Mouse (Mus musculus): ENCODE results near the gene Naa30. TPM values are rescaled to one million over a fixed set of nuclear protein-coding genes. Genes with fewer than 3 reads are reported as not detected.

The Naa30 gene
- polyA plus RNA-seq (2015; fragmentation: Nextera tagmentation; extraction: Ambion mirVana): 5.0 and 7.5 TPM in 2 replicates

GRCm38 (mm10) chr14:49171867-49172581 lies at the start of gene Naa30:
Naa30 (plus strand) TSS chr14:49172226.
- under 1% methylated on average over 68 of the region's 86 CpGs for WGBS
- Histone ChIP-seq H3K4me3 (replicated peaks; ENCODE audit: low read length) (peak within 1 kb of the TSS; percentile 96), H3K4me1 (ENCODE audit: control insufficient read depth, insufficient read depth, low read length) (peaks cover 22% of the 10 kb centered on the region), H3K9me3 (replicated peaks; ENCODE audit: control insufficient read depth, low read length) (no peaks in the 10 kb centered on the region), H3K4me2 (ENCODE audit: low read depth, low read length) (peak within 1 kb of the TSS; percentile 89), H3K27ac (ENCODE audit: low read length) (peak within 1 kb of the TSS; percentile 43), H3K9ac (ENCODE audit: low read length) (peak within 1 kb of the TSS; percentile 98), H3K27me3 (ENCODE audit: control insufficient read depth, insufficient read depth, low read length) (no peaks in the 10 kb centered on the region), H3K36me3 (ENCODE audit: control insufficient read depth, insufficient read depth, low read length) (no peaks in the 10 kb centered on the region)
- ATAC-seq (ENCODE audit: insufficient read depth, low FRiP score): peak; percentile 97

GRCm38 (mm10) chr14:49127162-49127779 lies 44.8 kb upstream of the Naa30 start:
- no peak overlapping the region for H3K4me2 ChIP-seq (ENCODE audit: low read depth, low read length)
- no peak overlapping the region for H3K4me3 ChIP-seq (replicated peaks; ENCODE audit: low read length)
- no peaks in the 10 kb centered on the region for H3K27me3 ChIP-seq (ENCODE audit: control insufficient read depth, insufficient read depth, low read length)
- no peaks in the 10 kb centered on the region for H3K9me3 ChIP-seq (replicated peaks; ENCODE audit: control insufficient read depth, low read length)
- no peaks in the 10 kb centered on the region for H3K36me3 ChIP-seq (ENCODE audit: control insufficient read depth, insufficient read depth, low read length)
- no peak overlapping the region for H3K27ac ChIP-seq (ENCODE audit: low read length)
- H3K4me1 ChIP-seq (ENCODE audit: control insufficient read depth, insufficient read depth, low read length): no peaks in the 10 kb centered on the region
- 75% methylated on average over 23 of the region's 23 CpGs for WGBS
- no peak overlapping the region for H3K9ac ChIP-seq (ENCODE audit: low read length)
- ATAC-seq (ENCODE audit: insufficient read depth, low FRiP score): no peak

- Histone ChIP-seq H3K27me3 (ENCODE audit: control insufficient read depth, insufficient read depth, low read length) (no peaks in the 10 kb centered on the region), H3K9ac (ENCODE audit: low read length) (no peak overlapping the region), H3K4me1 (ENCODE audit: control insufficient read depth, insufficient read depth, low read length) (no peaks in the 10 kb centered on the region), H3K4me3 (replicated peaks; ENCODE audit: low read length) (no peak overlapping the region), H3K36me3 (ENCODE audit: control insufficient read depth, insufficient read depth, low read length) (no peaks in the 10 kb centered on the region), H3K9me3 (replicated peaks; ENCODE audit: control insufficient read depth, low read length) (no peaks in the 10 kb centered on the region), H3K4me2 (ENCODE audit: low read depth, low read length) (no peak overlapping the region), H3K27ac (ENCODE audit: low read length) (no peak overlapping the region)
- no peak for ATAC-seq (ENCODE audit: insufficient read depth, low FRiP score)
- WGBS: 57% methylated on average over 10 of the region's 10 CpGs
These were observed 43.3 kb upstream of the Naa30 start for GRCm38 (mm10) chr14:49128544-49129263.

GRCm38 (mm10) chr14:49132391-49132790 lies 39.6 kb upstream of the Naa30 start:
- H3K4me2 ChIP-seq (ENCODE audit: low read depth, low read length): no peak overlapping the region
- H3K27me3 ChIP-seq (ENCODE audit: control insufficient read depth, insufficient read depth, low read length): no peaks in the 10 kb centered on the region
- 88% methylated on average over 3 of the region's 3 CpGs for WGBS
- H3K9me3 ChIP-seq (replicated peaks; ENCODE audit: control insufficient read depth, low read length): no peaks in the 10 kb centered on the region
- H3K27ac ChIP-seq (ENCODE audit: low read length): no peak overlapping the region
- H3K36me3 ChIP-seq (ENCODE audit: control insufficient read depth, insufficient read depth, low read length): no peaks in the 10 kb centered on the region
- H3K4me3 ChIP-seq (replicated peaks; ENCODE audit: low read length): no peak overlapping the region
- no peak for ATAC-seq (ENCODE audit: insufficient read depth, low FRiP score)
- H3K9ac ChIP-seq (ENCODE audit: low read length): no peak overlapping the region
- H3K4me1 ChIP-seq (ENCODE audit: control insufficient read depth, insufficient read depth, low read length): no peaks in the 10 kb centered on the region

- ATAC-seq (ENCODE audit: insufficient read depth, low FRiP score): no peak
- no peaks in the 10 kb centered on the region for H3K27me3 ChIP-seq (ENCODE audit: control insufficient read depth, insufficient read depth, low read length)
- H3K36me3 ChIP-seq (ENCODE audit: control insufficient read depth, insufficient read depth, low read length): no peaks in the 10 kb centered on the region
- H3K4me2 ChIP-seq (ENCODE audit: low read depth, low read length): no peak overlapping the region
- H3K4me1 ChIP-seq (ENCODE audit: control insufficient read depth, insufficient read depth, low read length): no peaks in the 10 kb centered on the region
- no peak overlapping the region for H3K4me3 ChIP-seq (replicated peaks; ENCODE audit: low read length)
- 55% methylated on average over 1 of the region's 1 CpGs for WGBS
- H3K9ac ChIP-seq (ENCODE audit: low read length): no peak overlapping the region
- no peak overlapping the region for H3K27ac ChIP-seq (ENCODE audit: low read length)
- H3K9me3 ChIP-seq (replicated peaks; ENCODE audit: control insufficient read depth, low read length): no peaks in the 10 kb centered on the region
These were observed 33.9 kb upstream of the Naa30 start for GRCm38 (mm10) chr14:49138171-49138570.

- no peak overlapping the region for H3K9ac ChIP-seq (ENCODE audit: low read length)
- H3K27me3 ChIP-seq (ENCODE audit: control insufficient read depth, insufficient read depth, low read length): no peaks in the 10 kb centered on the region
- H3K27ac ChIP-seq (ENCODE audit: low read length): no peak overlapping the region
These were observed 31.3 kb upstream of the Naa30 start for GRCm38 (mm10) chr14:49140756-49141155.

GRCm38 (mm10) chr14:49153801-49154200 lies 18.2 kb upstream of the Naa30 start:
- no peaks in the 10 kb centered on the region for H3K36me3 ChIP-seq (ENCODE audit: control insufficient read depth, insufficient read depth, low read length)
- H3K4me3 ChIP-seq (replicated peaks; ENCODE audit: low read length): no peak overlapping the region
- H3K4me2 ChIP-seq (ENCODE audit: low read depth, low read length): no peak overlapping the region
- H3K9me3 ChIP-seq (replicated peaks; ENCODE audit: control insufficient read depth, low read length): no peaks in the 10 kb centered on the region
- 41% methylated on average over 7 of the region's 7 CpGs for WGBS
- H3K27ac ChIP-seq (ENCODE audit: low read length): no peak overlapping the region
- H3K27me3 ChIP-seq (ENCODE audit: control insufficient read depth, insufficient read depth, low read length): no peaks in the 10 kb centered on the region
- ATAC-seq (ENCODE audit: insufficient read depth, low FRiP score): no peak
- H3K4me1 ChIP-seq (ENCODE audit: control insufficient read depth, insufficient read depth, low read length): no peaks in the 10 kb centered on the region
- no peak overlapping the region for H3K9ac ChIP-seq (ENCODE audit: low read length)

More at GRCm38 (mm10) chr14:49140756-49141155, 31.3 kb upstream of the Naa30 start:
- ATAC-seq (ENCODE audit: insufficient read depth, low FRiP score): no peak
- H3K4me3 ChIP-seq (replicated peaks; ENCODE audit: low read length): no peak overlapping the region
- H3K36me3 ChIP-seq (ENCODE audit: control insufficient read depth, insufficient read depth, low read length): no peaks in the 10 kb centered on the region
- 91% methylated on average over 7 of the region's 7 CpGs for WGBS
- H3K9me3 ChIP-seq (replicated peaks; ENCODE audit: control insufficient read depth, low read length): no peaks in the 10 kb centered on the region
- H3K4me1 ChIP-seq (ENCODE audit: control insufficient read depth, insufficient read depth, low read length): no peaks in the 10 kb centered on the region
- H3K4me2 ChIP-seq (ENCODE audit: low read depth, low read length): no peak overlapping the region

GRCm38 (mm10) chr14:49155572-49155971 lies 16.5 kb upstream of the Naa30 start:
- no peak for ATAC-seq (ENCODE audit: insufficient read depth, low FRiP score)
- no peak overlapping the region for H3K9ac ChIP-seq (ENCODE audit: low read length)
- WGBS: 38% methylated on average over 5 of the region's 5 CpGs
- H3K4me3 ChIP-seq (replicated peaks; ENCODE audit: low read length): no peak overlapping the region
- no peaks in the 10 kb centered on the region for H3K27me3 ChIP-seq (ENCODE audit: control insufficient read depth, insufficient read depth, low read length)
- H3K9me3 ChIP-seq (replicated peaks; ENCODE audit: control insufficient read depth, low read length): no peaks in the 10 kb centered on the region
- H3K4me2 ChIP-seq (ENCODE audit: low read depth, low read length): no peak overlapping the region
- no peak overlapping the region for H3K27ac ChIP-seq (ENCODE audit: low read length)
- H3K36me3 ChIP-seq (ENCODE audit: control insufficient read depth, insufficient read depth, low read length): no peaks in the 10 kb centered on the region
- no peaks in the 10 kb centered on the region for H3K4me1 ChIP-seq (ENCODE audit: control insufficient read depth, insufficient read depth, low read length)
